Mouse (Mus musculus) limb, embryonic 15.5 days (tissue): ENCODE results near the gene Pla2g3. TPM values are rescaled to one million over a fixed set of nuclear protein-coding genes. Genes with fewer than 3 reads are reported as not detected.

Source experiments
- ATAC-seq: fragments of 200-750 bp; cut with Nextera tagmentation; 2 replicates; pipeline ENCODE4 v1.8.0; 2017; ENCODE audit warnings: low read depth, moderate TSS enrichment; ENCODE audit not compliant: insufficient number of reproducible peaks, low FRiP score, low TSS enrichment
- H3K27ac ChIP-seq: fragments of 300-500 bp; sonication (generic); 2 replicates; pipeline ENCODE4 v1.5.1; 2015; ENCODE audit warnings: moderate library complexity, mild to moderate bottlenecking, inconsistent platforms
- H3K27me3 ChIP-seq: fragments of 300-500 bp; sonication (generic); 2 replicates; pipeline ENCODE4 v1.6.1; 2015; ENCODE audit warnings: inconsistent platforms
- H3K36me3 ChIP-seq: fragments of 300-500 bp; sonication (generic); 2 replicates; pipeline ENCODE4 v1.6.1; 2015; ENCODE audit warnings: inconsistent platforms
- H3K4me1 ChIP-seq: fragments of 300-500 bp; sonication (generic); 2 replicates; pipeline ENCODE4 v1.6.1; 2015; ENCODE audit warnings: inconsistent platforms
- H3K4me2 ChIP-seq: fragments of 300-500 bp; sonication (generic); 2 replicates; pipeline ENCODE4 v1.6.1; 2015; ENCODE audit warnings: mild to moderate bottlenecking, inconsistent platforms
- H3K4me3 ChIP-seq: fragments of 300-500 bp; sonication (generic); 2 replicates; pipeline ENCODE4 v1.5.1; 2015; ENCODE audit warnings: mild to moderate bottlenecking, inconsistent platforms
- H3K9ac ChIP-seq: fragments of 300-500 bp; sonication (generic); 2 replicates; pipeline ENCODE4 v1.6.1; 2015; ENCODE audit warnings: inconsistent platforms
- H3K9me3 ChIP-seq: fragments of 300-500 bp; sonication (generic); 2 replicates; pipeline ENCODE4 v1.6.1; 2016; ENCODE audit warnings: inconsistent platforms
- WGBS: fragments of 180-500 bp; shearing (Covaris S2); methylation state at CpG from one replicate; pipeline ENCODE4 v1.1.7; 2015; 5-methylcytosine and 5-hydroxymethylcytosine counted together
- polyA plus RNA-seq: library from polyadenylated mRNA; unstranded; fragments of >200 nt; fragmentation: Nextera tagmentation; extraction: Ambion mirVana; gene quantifications from 2 replicates; pipeline ENCODE4 v1.2.1, GENCODE M21; 2015

The Pla2g3 gene
- polyA plus RNA-seq, 1 experiment from 2014 or later: 1.6 TPM

- H3K36me3 ChIP-seq: peaks cover 16% of the 10 kb centered on the region
- peak overlapping the region; percentile 60 for H3K4me2 ChIP-seq
- peaks cover 35% of the 10 kb centered on the region for H3K4me1 ChIP-seq
- peaks cover 4% of the 10 kb centered on the region; the same call in 1 of the 2 replicates for H3K27me3 ChIP-seq
- no peaks in the 10 kb centered on the region for H3K9me3 ChIP-seq
- H3K27ac ChIP-seq: no peak overlapping the region
- ATAC-seq: no peak
- H3K9ac ChIP-seq: 0 out of 2 replicates have a peak overlapping the region, but pooled peaks have one; percentile 46
- peak overlapping the region; percentile 55 for H3K4me3 ChIP-seq
- WGBS: 79% methylated on average over 4 of the region's 4 CpGs
Observed at GRCm38 (mm10) chr11:3515637-3516036, 27.6 kb downstream of the Pla2g3 start.

GRCm38 (mm10) chr11:3516121-3516520 is 28.0 kb downstream of the Pla2g3 start:
- ATAC-seq: no peak
- peak overlapping the region; percentile 60 for H3K4me2 ChIP-seq
- H3K4me1 ChIP-seq: peaks cover 35% of the 10 kb centered on the region
- no peaks in the 10 kb centered on the region for H3K9me3 ChIP-seq
- H3K4me3 ChIP-seq: peak overlapping the region; percentile 55
- 80% methylated on average over 5 of the region's 5 CpGs for WGBS
- peaks cover 4% of the 10 kb centered on the region; the same call in 1 of the 2 replicates for H3K27me3 ChIP-seq
- H3K36me3 ChIP-seq: peaks cover 21% of the 10 kb centered on the region
- no peak overlapping the region for H3K9ac ChIP-seq
- no peak overlapping the region for H3K27ac ChIP-seq

- peak overlapping the region; percentile 60 for H3K4me2 ChIP-seq
- peaks cover 35% of the 10 kb centered on the region for H3K4me1 ChIP-seq
- 2% methylated on average over 50 of the region's 50 CpGs for WGBS
- H3K27ac ChIP-seq: no peak overlapping the region; the same call in 1 of the 2 replicates
- H3K9me3 ChIP-seq: no peaks in the 10 kb centered on the region
- peak; percentile 9; the same call in 1 of the 2 replicates for ATAC-seq
- peaks cover 4% of the 10 kb centered on the region; the same call in 1 of the 2 replicates for H3K27me3 ChIP-seq
- H3K4me3 ChIP-seq: peak overlapping the region; percentile 33
- H3K36me3 ChIP-seq: peaks cover 31% of the 10 kb centered on the region
- H3K9ac ChIP-seq: 0 out of 2 replicates have a peak overlapping the region, but pooled peaks have one; percentile 20
Observed at GRCm38 (mm10) chr11:3516859-3517845, 29.1 kb downstream of the Pla2g3 start.

- peak overlapping the region; percentile 60 for H3K4me2 ChIP-seq
- peak overlapping the region; percentile 33; the same call in 1 of the 2 replicates for H3K4me3 ChIP-seq
- ATAC-seq: no peak
- H3K27me3 ChIP-seq: peaks cover 4% of the 10 kb centered on the region; the same call in 1 of the 2 replicates
- H3K36me3 ChIP-seq: peaks cover 41% of the 10 kb centered on the region
- H3K4me1 ChIP-seq: peaks cover 35% of the 10 kb centered on the region
- no peaks in the 10 kb centered on the region for H3K9me3 ChIP-seq
- H3K9ac ChIP-seq: no peak overlapping the region
- WGBS: 52% methylated on average over 13 of the region's 13 CpGs
- H3K27ac ChIP-seq: no peak overlapping the region; the same call in 1 of the 2 replicates
Observed at GRCm38 (mm10) chr11:3517846-3518732, 30.0 kb downstream of the Pla2g3 start.

- no peaks in the 10 kb centered on the region for H3K9me3 ChIP-seq
- peaks cover 52% of the 10 kb centered on the region for H3K36me3 ChIP-seq
- H3K4me1 ChIP-seq: peaks cover 30% of the 10 kb centered on the region
- 64% methylated on average over 4 of the region's 4 CpGs for WGBS
- no peak for ATAC-seq
- H3K27me3 ChIP-seq: peaks cover 4% of the 10 kb centered on the region; the same call in 1 of the 2 replicates
- H3K27ac ChIP-seq: no peak overlapping the region
- no peak overlapping the region for H3K9ac ChIP-seq
- H3K4me3 ChIP-seq: no peak overlapping the region
- no peak overlapping the region for H3K4me2 ChIP-seq
Observed at GRCm38 (mm10) chr11:3519051-3519726, 31.1 kb downstream of the Pla2g3 start.

- peaks cover 4% of the 10 kb centered on the region; the same call in 1 of the 2 replicates for H3K27me3 ChIP-seq
- ATAC-seq: no peak
- H3K4me1 ChIP-seq: peaks cover 29% of the 10 kb centered on the region
- 85% methylated on average over 11 of the region's 11 CpGs for WGBS
- H3K4me2 ChIP-seq: no peak overlapping the region
- peaks cover 59% of the 10 kb centered on the region for H3K36me3 ChIP-seq
- no peak overlapping the region for H3K27ac ChIP-seq
- H3K9me3 ChIP-seq: no peaks in the 10 kb centered on the region
- no peak overlapping the region for H3K4me3 ChIP-seq
- H3K9ac ChIP-seq: no peak overlapping the region
Observed at GRCm38 (mm10) chr11:3519756-3520398, 31.8 kb downstream of the Pla2g3 start.

GRCm38 (mm10) chr11:3520919-3521318 is 32.8 kb downstream of the Pla2g3 start:
- Histone ChIP-seq H3K27me3 (peaks cover 4% of the 10 kb centered on the region; the same call in 1 of the 2 replicates), H3K4me2 (no peak overlapping the region), H3K4me1 (peaks cover 21% of the 10 kb centered on the region), H3K36me3 (peaks cover 69% of the 10 kb centered on the region), H3K27ac (no peak overlapping the region), H3K9ac (no peak overlapping the region), H3K9me3 (no peaks in the 10 kb centered on the region), H3K4me3 (no peak overlapping the region)
- no peak for ATAC-seq
- 79% methylated on average over 14 of the region's 14 CpGs for WGBS

- Histone ChIP-seq H3K9me3 (no peaks in the 10 kb centered on the region), H3K9ac (no peak overlapping the region), H3K4me1 (peaks cover 14% of the 10 kb centered on the region), H3K27me3 (peaks cover 4% of the 10 kb centered on the region; the same call in 1 of the 2 replicates), H3K27ac (no peak overlapping the region), H3K4me2 (no peak overlapping the region), H3K36me3 (peaks cover 76% of the 10 kb centered on the region), H3K4me3 (no peak overlapping the region)
- WGBS: 86% methylated on average over 23 of the region's 23 CpGs
- ATAC-seq: no peak
Observed at GRCm38 (mm10) chr11:3521339-3522224, 33.5 kb downstream of the Pla2g3 start.

GRCm38 (mm10) chr11:3522285-3523000 is 34.4 kb downstream of the Pla2g3 start:
- peaks cover 6% of the 10 kb centered on the region for H3K4me1 ChIP-seq
- H3K4me3 ChIP-seq: no peak overlapping the region
- WGBS: 91% methylated on average over 17 of the region's 17 CpGs
- no peaks in the 10 kb centered on the region for H3K9me3 ChIP-seq
- H3K9ac ChIP-seq: no peak overlapping the region
- H3K36me3 ChIP-seq: peaks cover 84% of the 10 kb centered on the region
- H3K27ac ChIP-seq: no peak overlapping the region
- H3K4me2 ChIP-seq: no peak overlapping the region
- ATAC-seq: no peak
- no peaks in the 10 kb centered on the region for H3K27me3 ChIP-seq
